Mouse (Mus musculus): ENCODE measurements around the gene Igsf11.

DNA sequence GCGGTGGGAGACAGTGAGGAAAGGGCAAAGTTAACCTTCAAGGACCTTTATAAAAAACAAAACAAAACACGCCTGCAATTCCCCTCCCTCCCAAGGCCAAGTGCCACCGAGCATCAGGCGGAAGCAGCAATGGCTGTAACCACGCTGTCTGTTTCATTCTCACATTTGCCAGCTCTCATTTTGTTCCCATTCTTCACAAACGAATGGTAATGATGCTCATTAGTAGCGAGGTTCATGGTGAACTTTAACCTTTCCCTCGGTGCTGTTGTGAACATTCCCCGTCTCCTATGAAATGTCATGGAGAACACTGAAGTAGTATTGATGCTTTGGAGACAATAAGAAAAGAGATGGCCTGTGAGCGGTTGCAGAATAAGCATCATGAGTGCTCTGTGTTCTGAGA lies 74.6 kb downstream of the Igsf11 start:
- no peak for TF ChIP-seq POLR2A (IDR thresholded peaks at IDR 0.05; ENCODE audit: extremely low read depth, insufficient read depth, low read length)
- no peak for TF ChIP-seq CTCF (IDR thresholded peaks at IDR 0.05; ENCODE audit: extremely low read depth, insufficient read depth, low read length)

All from cortical plate, adult 2 months (tissue).